Mouse (Mus musculus): Measurements from ENCODE around the gene Zyx.

DNA sequence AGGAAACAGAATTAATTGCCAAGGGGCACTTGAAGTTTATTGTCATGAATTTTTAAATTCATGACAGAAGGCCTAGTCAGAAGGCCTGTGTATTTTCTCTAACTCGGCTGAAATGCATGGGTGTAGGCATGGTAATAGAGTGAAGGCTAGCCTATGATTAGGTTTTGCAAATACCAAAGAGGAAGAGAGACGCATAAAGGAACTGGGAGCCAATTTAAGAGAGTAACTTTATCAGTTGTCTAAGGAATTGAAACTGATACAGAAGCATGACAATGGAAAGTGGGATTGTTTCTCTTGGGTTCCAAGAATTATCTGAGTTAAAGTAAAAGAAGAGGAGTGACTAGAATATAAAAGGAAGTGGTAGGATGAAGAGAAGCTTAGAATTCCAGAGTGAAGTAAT, 10.2 kb upstream of the Zyx start:
- TF ChIP-seq GATA1 (IDR thresholded peaks at IDR 0.05; ENCODE audit: borderline replicate concordance, low read length) (no peak), FLI1 (IDR thresholded peaks at IDR 0.05; ENCODE audit: low read length) (no peak)

Measured in megakaryocyte, embryonic 14.5 days (primary cell).